Mouse (Mus musculus) heart, postnatal 0 days (tissue): ENCODE data around the gene Ubqln4. TPM values are rescaled to one million over a fixed set of nuclear protein-coding genes. Genes with fewer than 3 reads are reported as not detected.
A peak's percentile ranks its signal among the peaks of the same experiment; 100 is the strongest.

Experiments
- ATAC-seq: fragments of 200-750 bp; cut with Nextera tagmentation; 2 replicates; pipeline ENCODE4 v1.8.0; 2017; ENCODE audit warnings: low read depth, moderate number of reproducible peaks, moderate library complexity; ENCODE audit not compliant: insufficient read depth
- DNase-seq: peaks from one replicate; pipeline ENCODE4 v3.0.0-alpha.2; 2016; ENCODE audit warnings: low spot score
- H3K27ac ChIP-seq: fragments of 300-500 bp; sonication (generic); 2 replicates; pipeline ENCODE4 v1.5.1; 2014; ENCODE audit warnings: low read depth, mild to moderate bottlenecking
- H3K27me3 ChIP-seq: fragments of 300-500 bp; sonication (generic); 2 replicates; pipeline ENCODE4 v1.6.1; 2014; ENCODE audit warnings: low read length, mixed read lengths; ENCODE audit not compliant: control insufficient read depth, insufficient read depth
- H3K36me3 ChIP-seq: fragments of 300-500 bp; sonication (generic); replicated peaks from 2 replicates; pipeline ENCODE4 v1.6.1; 2014; ENCODE audit warnings: low read length, mixed read lengths; ENCODE audit not compliant: control insufficient read depth, insufficient read depth
- H3K4me1 ChIP-seq: fragments of 300-500 bp; sonication (generic); 2 replicates; pipeline ENCODE4 v1.6.1; 2014; ENCODE audit warnings: antibody characterized with exemption; ENCODE audit not compliant: control insufficient read depth, insufficient read depth
- H3K4me2 ChIP-seq: fragments of 300-500 bp; sonication (generic); 2 replicates; pipeline ENCODE4 v1.6.1; 2014; ENCODE audit warnings: low read depth, mild to moderate bottlenecking, low read length, moderate library complexity
- H3K4me3 ChIP-seq: fragments of 300-500 bp; sonication (generic); 2 replicates; pipeline ENCODE4 v1.5.1; 2014; ENCODE audit warnings: low read depth, low read length
- H3K9ac ChIP-seq: fragments of 300-500 bp; sonication (generic); replicated peaks from 2 replicates; pipeline ENCODE4 v1.6.1; 2014; ENCODE audit warnings: low read depth, low read length, mixed read lengths
- H3K9me3 ChIP-seq: fragments of 300-500 bp; sonication (generic); replicated peaks from 2 replicates; pipeline ENCODE4 v1.6.1; 2016; ENCODE audit warnings: low read length; ENCODE audit not compliant: control insufficient read depth
- CTCF ChIP-seq: IDR thresholded peaks from 2 replicates; pipeline ENCODE4 v1.5.1; 2016; ENCODE audit warnings: antibody characterized with exemption, control low read depth, low read depth
- EP300 ChIP-seq: IDR thresholded peaks from 2 replicates; pipeline ENCODE4 v1.6.1; 2016; ENCODE audit warnings: antibody characterized with exemption, low read depth
- whole genome bisulfite sequencing: fragments of 180-500 bp; shearing (Covaris S2); extraction: QIAGEN DNeasy Blood & Tissue Kit; methylation state at CpG from one replicate; pipeline ENCODE4 v1.1.7; 2014; 5-methylcytosine and 5-hydroxymethylcytosine counted together
- polyA plus RNA-seq: library from polyadenylated mRNA; unstranded; fragments of >200 nt; fragmentation: Nextera tagmentation; extraction: Ambion mirVana; gene quantifications from 2 replicates; pipeline ENCODE4 v1.2.1, GENCODE M21; 2015
- total RNA-seq: library from RNA; depleted of rRNA; stranded (reverse); fragments of >200 nt; gene quantifications from 2 replicates; pipeline ENCODE4 v1.2.3, GENCODE M21; 2014; ENCODE audit warnings: low replicate concordance

The Ubqln4 gene
- total and polyA plus RNA-seq, 2 experiments from 2014 or later: 18.3 to 82.4 TPM

DNA sequence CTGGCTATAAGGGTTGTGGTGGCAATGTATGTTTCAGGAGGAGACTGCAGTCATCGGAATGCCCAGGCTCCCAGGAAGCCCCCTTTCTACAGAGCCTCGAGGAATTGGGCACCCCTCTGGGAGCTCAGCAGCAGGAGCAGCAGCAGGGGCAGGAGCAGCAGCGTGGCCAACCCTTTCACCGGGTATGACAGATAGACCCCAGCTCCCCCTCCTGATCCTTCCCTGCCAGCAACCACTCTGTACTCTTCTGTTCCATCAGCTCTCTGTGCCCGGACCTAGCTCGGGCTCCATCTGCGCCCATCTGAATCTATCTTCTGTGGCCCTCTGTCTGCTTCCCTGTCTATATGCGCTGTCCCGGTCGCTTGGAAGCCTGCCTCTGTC lies 54.2 kb downstream of the Ubqln4 start:
- H3K36me3 ChIP-seq: no peaks in the 10 kb centered on the region
- peak overlapping the region; percentile 14; the same call in 1 of the 2 replicates for H3K27ac ChIP-seq
- H3K27me3 ChIP-seq: no peaks in the 10 kb centered on the region
- no peak for ATAC-seq
- H3K4me2 ChIP-seq: peak overlapping the region; percentile 62
- H3K9me3 ChIP-seq: no peaks in the 10 kb centered on the region
- peaks cover 5% of the 10 kb centered on the region for H3K4me1 ChIP-seq
- no peak for DNase-seq
- H3K9ac ChIP-seq: 0 out of 2 replicates have a peak overlapping the region, but pooled peaks have one; percentile 8
- peak overlapping the region; percentile 29 for H3K4me3 ChIP-seq
- TF ChIP-seq EP300 (no peak), CTCF (no peak)
- WGBS: 18% methylated on average over 10 of the region's 10 CpGs

DNA sequence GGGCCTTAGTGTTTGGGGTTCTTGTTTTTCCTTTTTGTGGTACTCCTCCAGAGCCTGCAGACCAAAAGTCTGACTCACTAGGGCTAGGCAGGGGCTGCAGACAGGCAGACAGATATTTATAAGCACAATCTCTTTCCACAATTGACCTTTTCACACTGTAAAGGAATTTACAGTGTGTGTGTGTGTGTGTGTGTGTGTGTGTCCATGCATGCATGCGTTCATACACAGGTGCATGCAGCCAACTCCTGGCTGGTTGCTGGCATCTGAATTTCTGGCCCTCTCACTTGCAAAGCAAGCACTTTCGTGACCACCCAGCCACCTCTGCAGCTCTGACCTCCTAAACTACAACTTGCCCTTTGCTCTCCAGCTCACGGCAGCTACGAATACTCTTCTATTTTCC lies 55.5 kb downstream of the Ubqln4 start:
- Histone ChIP-seq H3K27me3 (no peaks in the 10 kb centered on the region), H3K4me3 (no peak overlapping the region), H3K9me3 (no peaks in the 10 kb centered on the region), H3K4me2 (no peak overlapping the region), H3K27ac (no peak overlapping the region), H3K9ac (no peak overlapping the region), H3K36me3 (no peaks in the 10 kb centered on the region), H3K4me1 (peaks cover 5% of the 10 kb centered on the region)
- no peak for TF ChIP-seq EP300
- TF ChIP-seq CTCF: no peak
- ATAC-seq (no peak), DNase-seq (no peak)
- WGBS: 54% methylated on average over 4 of the region's 4 CpGs

- Histone ChIP-seq H3K27me3 (no peaks in the 10 kb centered on the region), H3K4me2 (no peak overlapping the region), H3K27ac (no peak overlapping the region), H3K4me3 (no peak overlapping the region), H3K36me3 (no peaks in the 10 kb centered on the region), H3K4me1 (peaks cover 25% of the 10 kb centered on the region), H3K9me3 (no peaks in the 10 kb centered on the region), H3K9ac (no peak overlapping the region)
- DNase-seq (no peak), ATAC-seq (no peak)
- TF ChIP-seq EP300 (no peak), CTCF (no peak)
- WGBS: 66% methylated on average over 8 of the region's 8 CpGs
Observed at GRCm38 (mm10) chr3:88614418-88614817, 60.9 kb downstream of the Ubqln4 start.

- 0 out of 2 replicates have a peak overlapping the region, but pooled peaks have one; percentile 8 for H3K9ac ChIP-seq
- H3K4me2 ChIP-seq: no peak overlapping the region
- peak overlapping the region; percentile 83 for H3K27ac ChIP-seq
- no peaks in the 10 kb centered on the region for H3K36me3 ChIP-seq
- H3K9me3 ChIP-seq: no peaks in the 10 kb centered on the region
- H3K4me1 ChIP-seq: peaks cover 29% of the 10 kb centered on the region
- H3K27me3 ChIP-seq: no peaks in the 10 kb centered on the region
- ATAC-seq: no peak
- TF ChIP-seq CTCF (no peak), EP300 (no peak)
- WGBS: 73% methylated on average over 5 of the region's 5 CpGs
- no peak for DNase-seq
- H3K4me3 ChIP-seq: no peak overlapping the region
Observed at GRCm38 (mm10) chr3:88615117-88615516, 61.6 kb downstream of the Ubqln4 start.

- H3K4me3 ChIP-seq: peak overlapping the region; percentile 26
- peak overlapping the region; percentile 27 for H3K9ac ChIP-seq
- H3K9me3 ChIP-seq: no peaks in the 10 kb centered on the region
- 43% methylated on average over 9 of the region's 9 CpGs for WGBS
- peak overlapping the region; percentile 83 for H3K27ac ChIP-seq
- DNase-seq: peak; percentile 59
- TF ChIP-seq EP300 (no peak), CTCF (no peak)
- no peaks in the 10 kb centered on the region for H3K36me3 ChIP-seq
- H3K4me1 ChIP-seq: peaks cover 35% of the 10 kb centered on the region
- no peaks in the 10 kb centered on the region for H3K27me3 ChIP-seq
- peak; percentile 25 for ATAC-seq
- peak overlapping the region; percentile 51 for H3K4me2 ChIP-seq
Observed at GRCm38 (mm10) chr3:88615902-88616391, 62.4 kb downstream of the Ubqln4 start.

- peak overlapping the region; percentile 27; the same call in 1 of the 2 replicates for H3K9ac ChIP-seq
- H3K27me3 ChIP-seq: no peaks in the 10 kb centered on the region
- H3K27ac ChIP-seq: peak overlapping the region; percentile 83
- H3K9me3 ChIP-seq: no peaks in the 10 kb centered on the region
- no peak for DNase-seq
- no peak for ATAC-seq
- TF ChIP-seq EP300 (no peak), CTCF (no peak)
- peak overlapping the region; percentile 51 for H3K4me2 ChIP-seq
- WGBS: 67% methylated on average over 3 of the region's 3 CpGs
- no peaks in the 10 kb centered on the region for H3K36me3 ChIP-seq
- peak overlapping the region; percentile 26 for H3K4me3 ChIP-seq
- H3K4me1 ChIP-seq: peaks cover 35% of the 10 kb centered on the region
Observed at GRCm38 (mm10) chr3:88616951-88617500, 63.5 kb downstream of the Ubqln4 start.
